Mouse (Mus musculus) heart, postnatal 0 days (tissue): ENCODE measurements at regions not wholly inside any gene's neighbourhood (a gene's known extent, or its start where the extent isn't known, plus 50 kb on each side); places are given as distances from the start of the nearest gene placed in this dataset.
"Not testable (repeated sequence)": the region's sequence is repeated elsewhere in the genome, so short reads cannot be mapped to it uniquely, and the experiment has no call there.

Source experiments
- ATAC-seq: fragments of 200-750 bp; cut with Nextera tagmentation; 2 replicates; pipeline ENCODE4 v1.8.0; 2017; ENCODE audit warnings: low read depth, moderate number of reproducible peaks, moderate library complexity; ENCODE audit not compliant: insufficient read depth
- DNase-seq: peaks from one replicate; pipeline ENCODE4 v3.0.0-alpha.2; 2016; ENCODE audit warnings: low spot score
- H3K27ac ChIP-seq: fragments of 300-500 bp; sonication (generic); 2 replicates; pipeline ENCODE4 v1.5.1; 2014; ENCODE audit warnings: low read depth, mild to moderate bottlenecking
- H3K27me3 ChIP-seq: fragments of 300-500 bp; sonication (generic); 2 replicates; pipeline ENCODE4 v1.6.1; 2014; ENCODE audit warnings: low read length, mixed read lengths; ENCODE audit not compliant: control insufficient read depth, insufficient read depth
- H3K36me3 ChIP-seq: fragments of 300-500 bp; sonication (generic); replicated peaks from 2 replicates; pipeline ENCODE4 v1.6.1; 2014; ENCODE audit warnings: low read length, mixed read lengths; ENCODE audit not compliant: control insufficient read depth, insufficient read depth
- H3K4me1 ChIP-seq: fragments of 300-500 bp; sonication (generic); 2 replicates; pipeline ENCODE4 v1.6.1; 2014; ENCODE audit warnings: antibody characterized with exemption; ENCODE audit not compliant: control insufficient read depth, insufficient read depth
- H3K4me2 ChIP-seq: fragments of 300-500 bp; sonication (generic); 2 replicates; pipeline ENCODE4 v1.6.1; 2014; ENCODE audit warnings: low read depth, mild to moderate bottlenecking, low read length, moderate library complexity
- H3K4me3 ChIP-seq: fragments of 300-500 bp; sonication (generic); 2 replicates; pipeline ENCODE4 v1.5.1; 2014; ENCODE audit warnings: low read depth, low read length
- H3K9ac ChIP-seq: fragments of 300-500 bp; sonication (generic); replicated peaks from 2 replicates; pipeline ENCODE4 v1.6.1; 2014; ENCODE audit warnings: low read depth, low read length, mixed read lengths
- H3K9me3 ChIP-seq: fragments of 300-500 bp; sonication (generic); replicated peaks from 2 replicates; pipeline ENCODE4 v1.6.1; 2016; ENCODE audit warnings: low read length; ENCODE audit not compliant: control insufficient read depth
- CTCF ChIP-seq: IDR thresholded peaks from 2 replicates; pipeline ENCODE4 v1.5.1; 2016; ENCODE audit warnings: antibody characterized with exemption, control low read depth, low read depth
- EP300 ChIP-seq: IDR thresholded peaks from 2 replicates; pipeline ENCODE4 v1.6.1; 2016; ENCODE audit warnings: antibody characterized with exemption, low read depth
- WGBS: fragments of 180-500 bp; shearing (Covaris S2); extraction: QIAGEN DNeasy Blood & Tissue Kit; methylation state at CpG from one replicate; pipeline ENCODE4 v1.1.7; 2014; 5-methylcytosine and 5-hydroxymethylcytosine counted together

DNA sequence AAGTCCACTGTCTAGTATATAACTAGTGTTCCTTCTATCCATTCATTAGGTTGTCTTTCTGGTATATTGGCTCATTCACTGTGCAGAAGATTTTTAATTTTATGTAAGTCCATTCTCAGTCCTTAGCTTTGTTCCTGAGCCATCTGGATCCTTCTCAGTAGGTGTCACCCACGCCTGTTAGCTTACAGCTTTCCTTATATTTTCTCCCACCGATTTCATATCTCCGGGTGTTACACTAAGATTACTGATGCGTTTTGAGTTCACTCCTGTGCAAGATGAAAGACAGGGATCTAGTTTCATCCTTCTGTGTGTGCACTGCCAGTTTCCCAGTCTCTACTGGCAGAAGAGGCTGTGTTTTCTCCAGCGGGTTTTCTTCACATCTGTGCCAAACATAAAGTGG is 122.3 kb downstream of the Cbln4 start:
- H3K9me3 ChIP-seq = 0 out of 2 replicates have a peak, but pooled peaks cover 5% of the 10 kb centered on the region
- ATAC-seq = no peak
- H3K9ac ChIP-seq = no peak overlapping the region
- WGBS = 75% methylated on average over 5 of the region's 5 CpGs
- H3K36me3 ChIP-seq = no peaks in the 10 kb centered on the region
- H3K27ac ChIP-seq = no peak overlapping the region
- H3K4me1 ChIP-seq = no peaks in the 10 kb centered on the region
- no peak overlapping the region for H3K4me2 ChIP-seq
- H3K4me3 ChIP-seq = no peak overlapping the region
- no peak for DNase-seq
- TF ChIP-seq EP300 = no peak
- TF ChIP-seq CTCF = no peak
- H3K27me3 ChIP-seq = no peaks in the 10 kb centered on the region

DNA sequence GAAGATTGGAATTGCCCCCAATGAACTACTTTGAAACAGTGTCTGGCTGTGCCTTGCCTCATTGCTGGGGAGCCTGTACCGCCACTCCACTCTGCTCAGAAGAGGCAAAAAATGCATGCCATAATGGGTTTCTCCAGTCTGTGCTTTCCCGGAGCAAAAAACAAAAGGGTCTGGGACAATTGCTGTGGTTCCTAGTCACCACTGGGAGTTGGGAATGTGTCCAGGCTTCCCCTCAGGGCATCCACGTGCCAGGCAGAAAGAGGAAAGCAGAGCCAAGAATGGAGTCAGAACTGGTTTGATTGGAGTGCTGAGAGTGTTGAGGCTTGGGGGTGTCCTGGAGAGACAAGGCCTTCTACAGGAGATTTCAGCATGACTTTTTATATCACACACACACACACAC is 156.0 kb downstream of the Cbln4 start:
- Histone ChIP-seq H3K9me3 (no peaks in the 10 kb centered on the region), H3K4me1 (no peaks in the 10 kb centered on the region), H3K4me3 (no peak overlapping the region), H3K27ac (no peak overlapping the region), H3K36me3 (no peaks in the 10 kb centered on the region), H3K27me3 (no peaks in the 10 kb centered on the region), H3K9ac (no peak overlapping the region), H3K4me2 (no peak overlapping the region)
- DNase-seq = no peak
- 76% methylated on average over 3 of the region's 3 CpGs for WGBS
- TF ChIP-seq EP300 (no peak), CTCF (no peak)
- no peak for ATAC-seq

GRCm38 (mm10) chr2:171879238-171879960 is 163.9 kb downstream of the Cbln4 start:
- not testable (repeated sequence) for H3K27me3 ChIP-seq, ATAC-seq, H3K4me3 ChIP-seq, H3K27ac ChIP-seq, DNase-seq, H3K4me2 ChIP-seq, H3K9me3 ChIP-seq, H3K9ac ChIP-seq, H3K4me1 ChIP-seq, H3K36me3 ChIP-seq
- WGBS = 80% methylated on average over 8 of the region's 8 CpGs

DNA sequence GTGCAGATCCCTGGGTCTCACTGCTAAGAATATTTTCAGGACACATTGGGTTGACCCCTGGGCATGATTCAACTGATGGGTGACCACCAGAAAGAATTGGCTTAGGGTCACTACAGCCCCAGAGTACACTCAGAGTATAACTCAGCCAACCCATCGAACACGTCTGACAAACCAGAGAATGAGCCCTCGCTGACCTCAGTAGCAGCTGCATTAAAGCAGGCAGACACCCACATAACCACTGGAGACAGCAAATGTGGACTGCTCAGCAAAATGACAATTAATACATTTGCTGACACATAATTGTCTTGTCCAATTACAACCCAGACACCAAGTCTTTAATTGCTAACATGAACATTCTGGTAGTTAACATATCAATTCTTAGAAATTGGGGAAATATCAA is 175.7 kb downstream of the Cbln4 start:
- Histone ChIP-seq H3K4me3 (no peak overlapping the region), H3K9ac (no peak overlapping the region), H3K36me3 (no peaks in the 10 kb centered on the region), H3K4me1 (no peaks in the 10 kb centered on the region), H3K27me3 (no peaks in the 10 kb centered on the region), H3K27ac (no peak overlapping the region), H3K4me2 (no peak overlapping the region), H3K9me3 (no peaks in the 10 kb centered on the region)
- no peak for TF ChIP-seq CTCF
- TF ChIP-seq EP300 = no peak
- 80% methylated on average over 3 of the region's 3 CpGs for WGBS
- ATAC-seq (no peak), DNase-seq (no peak)

DNA sequence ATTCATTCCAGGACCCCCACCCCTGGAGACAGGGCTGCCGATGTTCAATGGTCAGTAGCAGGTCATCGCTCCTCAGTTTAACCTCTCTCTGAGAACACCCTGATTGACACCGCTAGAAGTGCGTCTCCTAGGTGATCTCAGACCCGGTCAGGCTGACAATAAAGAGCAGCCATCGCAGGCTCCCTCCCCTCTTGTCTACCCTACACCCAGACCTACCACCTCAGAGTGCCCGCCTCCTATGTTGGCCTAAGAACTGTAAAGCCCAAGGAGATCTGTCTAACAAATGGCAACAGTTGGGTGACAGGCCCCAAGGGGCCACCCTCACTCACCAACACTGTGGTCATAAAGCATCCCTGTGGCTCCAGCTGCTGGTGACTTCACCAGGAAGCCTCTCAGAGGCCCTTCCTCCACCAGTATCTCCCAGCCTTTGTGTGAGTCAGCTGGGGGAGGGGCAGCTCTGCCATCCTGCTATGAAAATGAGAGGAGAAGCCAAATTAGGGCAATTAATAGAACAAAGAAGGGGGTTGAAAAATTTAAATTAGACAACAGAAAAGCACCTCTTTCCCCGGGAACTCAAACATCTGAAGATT is 178.8 kb downstream of the Cbln4 start:
- no peak overlapping the region for H3K9ac ChIP-seq
- no peaks in the 10 kb centered on the region for H3K27me3 ChIP-seq
- ATAC-seq (no peak), DNase-seq (no peak)
- H3K27ac ChIP-seq = no peak overlapping the region
- 89% methylated on average over 8 of the region's 8 CpGs for WGBS
- TF ChIP-seq CTCF = no peak
- H3K4me3 ChIP-seq = no peak overlapping the region
- H3K9me3 ChIP-seq = no peaks in the 10 kb centered on the region
- no peaks in the 10 kb centered on the region for H3K36me3 ChIP-seq
- H3K4me1 ChIP-seq = no peaks in the 10 kb centered on the region
- H3K4me2 ChIP-seq = no peak overlapping the region

- no peak overlapping the region for H3K4me2 ChIP-seq
- TF ChIP-seq EP300 (no peak), CTCF (no peak)
- 90% methylated on average over 2 of the region's 2 CpGs for WGBS
- no peaks in the 10 kb centered on the region for H3K27me3 ChIP-seq
- ATAC-seq (no peak), DNase-seq (no peak)
- H3K9me3 ChIP-seq = no peaks in the 10 kb centered on the region
- no peak overlapping the region for H3K9ac ChIP-seq
- no peaks in the 10 kb centered on the region for H3K36me3 ChIP-seq
- no peaks in the 10 kb centered on the region for H3K4me1 ChIP-seq
- no peak overlapping the region for H3K27ac ChIP-seq
- H3K4me3 ChIP-seq = no peak overlapping the region
Observed at GRCm38 (mm10) chr2:171862626-171863025, 180.6 kb downstream of the Cbln4 start.
